Mouse (Mus musculus) B cell, adult (primary cell): ENCODE results near the gene Cysrt1. TPM values are rescaled to one million over a fixed set of nuclear protein-coding genes. Genes with fewer than 3 reads are reported as not detected.

ENCODE experiments used
- total RNA-seq: library from RNA; stranded (reverse); gene quantifications from 4 replicates; pipeline ENCODE4 v1.2.4, GENCODE M21; 2023; ENCODE audit not compliant: inconsistent age

Cysrt1 gene
- not detected in 4 replicates for total RNA-seq

DNA sequence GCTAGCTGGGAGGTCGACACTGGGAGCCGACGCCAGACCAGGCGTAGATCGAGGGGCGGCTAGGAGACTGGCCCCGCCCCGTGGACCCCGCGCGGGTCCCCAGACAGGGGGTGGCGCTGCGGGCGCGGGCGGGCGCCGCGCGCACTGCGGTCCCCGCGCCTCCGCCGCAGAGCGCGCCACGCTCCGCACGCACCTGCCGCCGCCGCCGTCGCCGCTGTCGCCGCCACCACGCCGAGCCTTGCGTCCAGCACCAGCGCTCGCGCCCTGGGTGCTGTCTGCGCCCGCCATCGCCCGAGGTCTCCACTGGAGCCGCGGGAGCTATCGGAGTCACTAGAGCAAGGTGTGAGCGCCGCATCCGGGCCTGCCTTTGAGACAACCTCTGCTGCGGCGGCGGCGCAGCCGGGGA lies at the start of gene Cysrt1, which contains the start of gene Rnf208:
TSS of gene Cysrt1 (minus strand) at position 352 of the 406 bp plus-strand sequence.
TSS of gene Rnf208 (plus strand) at position 155 of the 406 bp plus-strand sequence.

GRCm38 (mm10) chr2:25289651-25290050 lies 47.4 kb upstream of the Cysrt1 start, which contains the start of gene Lrrc26:
Gene Lrrc26 (plus strand): TSS chr2:25289915.

DNA sequence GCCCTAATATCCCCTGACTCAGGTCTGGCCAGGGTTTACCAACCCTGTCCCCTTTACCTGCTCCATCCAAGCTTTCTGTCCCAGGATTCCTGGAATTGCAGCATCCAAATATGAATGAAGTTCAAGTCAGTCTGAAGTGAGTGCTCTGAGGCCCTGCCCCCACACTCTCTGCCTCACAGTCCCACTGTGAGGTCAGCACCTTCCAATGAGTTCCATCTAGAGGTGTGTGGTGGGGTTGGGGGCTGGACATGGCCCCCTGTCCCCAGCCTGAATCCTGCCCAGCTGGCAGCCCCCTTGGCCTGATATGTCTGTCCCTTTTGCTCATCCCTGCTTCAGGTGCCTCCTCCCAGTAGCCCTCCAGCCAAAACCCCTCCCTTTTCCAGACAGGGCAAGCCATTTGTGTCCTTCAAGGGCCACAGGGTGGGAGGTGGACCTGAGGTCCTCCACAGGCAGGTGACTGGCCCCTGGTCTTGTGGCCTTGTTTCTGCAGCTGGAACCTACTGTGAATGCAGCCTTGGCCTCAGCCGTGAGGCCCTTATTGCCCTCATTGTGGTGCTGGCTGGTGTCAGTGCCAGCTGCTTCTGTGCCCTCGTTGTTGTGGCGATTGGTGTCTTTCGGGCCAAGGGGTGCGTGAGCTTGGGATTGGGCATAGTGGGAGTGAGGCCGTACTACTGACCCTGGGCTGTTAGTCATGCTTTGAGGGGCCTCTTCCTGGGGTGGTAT lies 45.8 kb upstream of the Cysrt1 start, which contains the start of gene Tmem210:
TSS of gene Tmem210 (plus strand) at position 219 of the 723 bp plus-strand sequence.

DNA sequence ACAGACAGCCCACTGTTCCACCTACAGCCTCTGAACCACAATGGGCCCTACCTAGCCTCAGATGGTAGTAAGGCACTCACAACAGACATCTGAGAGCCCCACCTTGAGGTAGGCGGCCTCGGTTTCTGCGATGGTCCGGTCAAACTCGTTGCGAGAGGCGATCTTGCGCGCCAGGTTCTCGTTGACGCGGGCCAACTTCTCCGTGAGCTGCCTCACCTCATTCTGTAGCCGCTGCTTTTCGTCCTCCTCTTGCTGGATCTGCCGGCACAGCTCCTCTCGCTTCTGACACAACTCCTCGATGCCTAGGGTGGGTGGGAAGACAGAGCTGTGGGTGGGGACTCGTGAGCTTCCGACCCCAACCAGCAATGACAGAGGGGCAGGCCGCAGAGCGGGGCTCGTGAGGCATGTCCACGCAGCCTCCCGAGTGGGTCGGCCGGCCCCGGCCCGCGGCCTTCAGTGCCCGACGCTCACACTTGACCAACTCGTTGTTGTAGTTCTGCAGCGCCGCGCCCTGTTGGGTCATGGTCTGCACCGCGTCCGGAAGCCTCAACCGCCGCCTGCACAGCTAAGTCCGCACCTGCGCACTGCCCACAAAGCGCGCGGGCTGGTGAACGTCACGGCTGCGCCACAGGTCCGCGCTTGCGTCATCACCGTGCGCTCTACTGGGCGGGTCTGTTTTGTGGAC lies 29.7 kb upstream of the Cysrt1 start, which contains the start of the genes Ssna1 and Anapc2:
TSS of gene Ssna1 (minus strand) at position 612 of the 685 bp plus-strand sequence.
TSS of gene Anapc2 (plus strand) at position 652 of the 685 bp plus-strand sequence.

GRCm38 (mm10) chr2:25262291-25262767 lies 20.1 kb upstream of the Cysrt1 start, which contains the start of gene Tprn:
Gene Tprn (plus strand): TSS chr2:25262618.

DNA sequence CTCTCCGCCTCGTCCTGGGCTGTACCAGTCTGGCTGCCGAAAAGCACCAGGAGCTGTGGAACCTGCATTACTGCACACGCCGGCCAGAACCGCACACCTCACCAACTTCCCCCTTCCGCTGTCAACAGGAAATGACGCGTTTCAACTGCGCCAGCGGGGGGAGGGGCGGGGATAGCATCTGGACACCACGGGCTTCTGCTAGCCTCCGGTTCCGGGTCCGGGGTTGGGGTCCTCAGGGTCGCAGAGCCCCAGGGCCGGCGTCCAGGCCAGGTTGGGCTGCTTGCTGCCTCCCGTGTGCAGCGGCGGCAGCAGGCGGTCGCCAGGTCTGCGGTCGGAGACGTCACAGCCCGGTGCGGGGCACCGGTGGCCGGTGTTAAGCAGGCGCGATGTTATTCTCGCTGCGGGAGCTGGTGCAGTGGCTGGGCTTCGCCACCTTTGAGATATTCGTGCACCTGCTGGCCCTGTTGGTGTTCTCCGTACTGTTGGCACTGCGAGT lies 13.1 kb upstream of the Cysrt1 start, which contains the start of gene Tmem203:
TSS of gene Tmem203 (plus strand) at position 156 of the 496 bp plus-strand sequence.

GRCm38 (mm10) chr2:25246183-25247072 lies 4.2 kb upstream of the Cysrt1 start, which contains the start of gene AL732309.1:
Gene AL732309.1 (minus strand): TSS chr2:25246863.

DNA sequence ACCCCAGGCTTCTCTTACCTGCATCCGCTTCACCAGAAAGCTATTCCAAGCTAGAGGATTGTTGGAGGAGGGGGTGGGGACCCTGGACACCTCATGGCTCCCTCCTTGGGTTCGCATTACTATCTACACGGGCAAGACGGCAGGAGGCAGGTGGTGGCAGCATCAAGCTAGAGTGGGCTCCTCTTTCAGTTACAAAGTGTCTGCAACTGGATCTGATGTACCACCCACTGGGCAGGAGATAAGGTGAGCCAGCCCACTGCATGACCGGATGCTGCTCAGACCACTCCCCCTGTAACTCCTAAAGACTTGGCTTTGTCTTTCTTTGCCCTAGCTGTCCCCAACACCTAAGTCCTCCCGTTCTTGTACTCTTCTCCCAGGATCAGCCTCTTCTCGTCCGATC lies 5.6 kb downstream of the Cysrt1 start, which contains the start of gene Rnf224:
TSS of gene Rnf224 (minus strand) at position 174 of the 400 bp plus-strand sequence.

GRCm38 (mm10) chr2:25234050-25234449 lies 8.2 kb downstream of the Cysrt1 start, which contains the start of gene Slc34a3:
Gene Slc34a3 (minus strand): TSS chr2:25234364.

DNA sequence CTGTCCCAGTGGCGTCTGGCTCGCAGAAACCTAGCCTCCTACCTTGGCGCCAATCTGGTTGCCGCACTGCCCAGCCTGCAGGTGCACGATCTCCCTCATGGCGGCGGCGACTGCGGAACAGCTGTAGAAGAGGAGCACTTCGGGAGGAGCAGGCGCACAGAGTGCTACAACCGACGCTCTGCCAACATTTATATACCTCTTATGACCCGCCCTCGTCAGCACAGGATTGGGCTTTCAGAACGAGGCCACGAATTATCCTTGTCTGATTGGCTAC lies 17.8 kb downstream of the Cysrt1 start, which contains the start of gene Tubb4b:
TSS of gene Tubb4b (minus strand) at position 211 of the 274 bp plus-strand sequence.

GRCm38 (mm10) chr2:25218445-25218844 lies 23.8 kb downstream of the Cysrt1 start, which contains the start of gene Fam166a:
Gene Fam166a (plus strand): TSS chr2:25218745.

GRCm38 (mm10) chr2:25214444-25214843 lies 27.8 kb downstream of the Cysrt1 start, which contains the start of gene Stpg3:
Gene Stpg3 (minus strand): TSS chr2:25214637.

GRCm38 (mm10) chr2:25211121-25211670 lies 31.1 kb downstream of the Cysrt1 start, which contains the start of gene Nelfb:
Gene Nelfb (minus strand): TSS chr2:25211489.

GRCm38 (mm10) chr2:25196172-25196954 lies 45.9 kb downstream of the Cysrt1 start, which contains the start of gene Tor4a:
Gene Tor4a (minus strand): TSS chr2:25196886.

Other genes with a start within 250 kb of the Cysrt1 start
- 39.7 to 51.9 TPM (median 44.9 TPM) in 4 replicates for gene Nsmf, start 188.1 kb downstream of the Cysrt1 start, total RNA-seq
- gene Entpd8, start 162.1 kb downstream of the Cysrt1 start, total RNA-seq = not detected in 4 replicates
- not detected in 4 replicates for gene Noxa1, start 147.3 kb downstream of the Cysrt1 start, total RNA-seq
- 5.3 to 6.8 TPM (median 6.0 TPM) in 4 replicates for gene Nrarp, start 61.7 kb downstream of the Cysrt1 start, total RNA-seq
- gene Tor4a, start 45.6 kb downstream of the Cysrt1 start, total RNA-seq = 28.8 to 32.8 TPM (median 31.4 TPM) in 4 replicates
- gene Nelfb, start 31.0 kb downstream of the Cysrt1 start, total RNA-seq = 71.2 to 97.5 TPM (median 84.8 TPM) in 4 replicates
- gene Stpg3, start 27.8 kb downstream of the Cysrt1 start, total RNA-seq = not detected in 4 replicates
- gene Fam166a, start 23.7 kb downstream of the Cysrt1 start, total RNA-seq = not detected in 4 replicates
- 114 to 127 TPM (median 119 TPM) in 4 replicates for gene Tubb4b, start 17.8 kb downstream of the Cysrt1 start, total RNA-seq
- gene Slc34a3, start 8.1 kb downstream of the Cysrt1 start, total RNA-seq = not detected in 4 replicates
- not detected in 4 replicates for gene Rnf224, start 5.7 kb downstream of the Cysrt1 start, total RNA-seq
- 0.51 TPM in 1 of 4 replicates, not detected in the others for gene Rnf208, start 197 bp downstream of the Cysrt1 start, total RNA-seq
- 6.2 to 11.8 TPM (median 9.7 TPM) in 4 replicates for gene AL732309.1, start 4.4 kb upstream of the Cysrt1 start, total RNA-seq
- gene Tmem203, start 13.0 kb upstream of the Cysrt1 start, total RNA-seq = 17.0 to 23.1 TPM (median 22.3 TPM) in 4 replicates
- gene Tprn, start 20.2 kb upstream of the Cysrt1 start, total RNA-seq = 11.7 to 16.8 TPM (median 12.7 TPM) in 4 replicates
- gene Ssna1, start 30.0 kb upstream of the Cysrt1 start, total RNA-seq = 36.2 to 41.2 TPM (median 39.2 TPM) in 4 replicates
- 99.6 to 125 TPM (median 108 TPM) in 4 replicates for gene Anapc2, start 30.0 kb upstream of the Cysrt1 start, total RNA-seq
- gene Tmem210, start 45.7 kb upstream of the Cysrt1 start, total RNA-seq = not detected in 4 replicates
- gene Lrrc26, start 47.5 kb upstream of the Cysrt1 start, total RNA-seq = not detected in 4 replicates
- not detected in 4 replicates for gene Grin1, start 76.7 kb upstream of the Cysrt1 start, total RNA-seq
- 38.3 to 49.0 TPM (median 42.3 TPM) in 4 replicates for gene Man1b1, start 89.9 kb upstream of the Cysrt1 start, total RNA-seq
- gene Dpp7, start 113.9 kb upstream of the Cysrt1 start, total RNA-seq = 34.8 to 44.7 TPM (median 42.3 TPM) in 4 replicates
- gene Uap1l1, start 123.2 kb upstream of the Cysrt1 start, total RNA-seq = 29.6 to 32.3 TPM (median 30.7 TPM) in 4 replicates
- gene Sapcd2, start 129.9 kb upstream of the Cysrt1 start, total RNA-seq = 0.94 to 1.4 TPM (median 1.1 TPM) in 4 replicates
- not detected in 4 replicates for gene Entpd2, start 153.4 kb upstream of the Cysrt1 start, total RNA-seq
- gene Npdc1, start 156.9 kb upstream of the Cysrt1 start, total RNA-seq = not detected in 4 replicates
- 0.24 TPM in 1 of 4 replicates, not detected in the others for gene Fut7, start 180.8 kb upstream of the Cysrt1 start, total RNA-seq
- gene Abca2, start 186.3 kb upstream of the Cysrt1 start, total RNA-seq = 36.8 to 44.5 TPM (median 42.0 TPM) in 4 replicates
- gene Clic3, start 214.4 kb upstream of the Cysrt1 start, total RNA-seq = 0.80 TPM in 1 of 4 replicates, not detected in the others
- 111 to 124 TPM (median 114 TPM) in 4 replicates for gene Paxx, start 218.6 kb upstream of the Cysrt1 start, total RNA-seq
- gene Ptgds, start 227.6 kb upstream of the Cysrt1 start, total RNA-seq = not detected in 4 replicates